Mouse (Mus musculus) mouse embryonic stem cell (cell line): Measurements from ENCODE around the gene Lcp2.

Experiments used
- in situ Hi-C, 2 experiments: fragments of 300-500 bp; cut with MboI; formaldehyde crosslinking; loops; 1 replicate in 1 of 2; 3 replicates in 1 of 2; pipeline ENCODE4 v1.14.3; 2019 to 2020; ENCODE audit warnings: low sequenced_read_pairs in 2 of 2, low pct_unique_long_range_greater_than_20kb in 1 of 2, mixed read lengths in 1 of 2; ENCODE audit not compliant: unreplicated experiment in 1 of 2

The Lcp2 gene

GRCm38 (mm10) chr11:34035909-34036658 lies 10.6 kb upstream of the Lcp2 start:
- in situ Hi-C loops: no loop called here

- in situ Hi-C loops: no loop called here
These were observed 6.7 kb upstream of the Lcp2 start for GRCm38 (mm10) chr11:34040061-34040460.

GRCm38 (mm10) chr11:34042808-34043207 lies 3.9 kb upstream of the Lcp2 start:
- in situ Hi-C loops: no loop called here

- in situ Hi-C loops: no loop called here
These were observed 820 bp downstream of the Lcp2 start for GRCm38 (mm10) chr11:34047542-34047937.

- in situ Hi-C loops: no loop called here
These were observed 1.8 kb downstream of the Lcp2 start for GRCm38 (mm10) chr11:34048375-34049124.

- in situ Hi-C loops: no loop called here
These were observed 2.3 kb downstream of the Lcp2 start for GRCm38 (mm10) chr11:34049125-34049379.

- in situ Hi-C loops: no loop called here
These were observed 3.3 kb downstream of the Lcp2 start for GRCm38 (mm10) chr11:34050063-34050462.

- in situ Hi-C loops: no loop called here
These were observed 3.9 kb downstream of the Lcp2 start for GRCm38 (mm10) chr11:34050643-34051042.

GRCm38 (mm10) chr11:34053031-34053818 lies 6.5 kb downstream of the Lcp2 start:
- in situ Hi-C loops: no loop called here

- in situ Hi-C loops: no loop called here
These were observed 7.5 kb downstream of the Lcp2 start for GRCm38 (mm10) chr11:34054031-34054727.

GRCm38 (mm10) chr11:34056715-34057114 lies 10.0 kb downstream of the Lcp2 start:
- in situ Hi-C loops: no loop called here

GRCm38 (mm10) chr11:34058332-34058731 lies 11.6 kb downstream of the Lcp2 start:
- in situ Hi-C loops: no loop called here

- in situ Hi-C loops: no loop called here
These were observed 12.2 kb downstream of the Lcp2 start for GRCm38 (mm10) chr11:34058960-34059359.

GRCm38 (mm10) chr11:34061740-34062139 lies 15.0 kb downstream of the Lcp2 start:
- in situ Hi-C loops: no loop called here

GRCm38 (mm10) chr11:34063257-34063656 lies 16.5 kb downstream of the Lcp2 start:
- in situ Hi-C loops: no loop called here

- in situ Hi-C loops: no loop called here
These were observed 17.2 kb downstream of the Lcp2 start for GRCm38 (mm10) chr11:34063702-34064485.

- in situ Hi-C loops: no loop called here
These were observed 23.9 kb downstream of the Lcp2 start for GRCm38 (mm10) chr11:34070596-34070995.

GRCm38 (mm10) chr11:34072309-34072708 lies 25.6 kb downstream of the Lcp2 start:
- in situ Hi-C loops: no loop called here
